Mouse (Mus musculus) intestine, embryonic 14.5 days (tissue): ENCODE results near the gene Atp6v1c2. TPM values are rescaled to one million over a fixed set of nuclear protein-coding genes. Genes with fewer than 3 reads are reported as not detected.
A peak's percentile ranks its signal among the peaks of the same experiment; 100 is the strongest.

ENCODE experiments used
- ATAC-seq: fragments of 200-750 bp; cut with Nextera tagmentation; replicated peaks from 2 replicates; pipeline ENCODE4 v1.8.0; 2017; ENCODE audit warnings: low read depth, moderate number of reproducible peaks, moderate TSS enrichment, moderate library complexity; ENCODE audit not compliant: low FRiP score, low TSS enrichment
- DNase-seq: peaks from one replicate; pipeline ENCODE4 v3.0.0-alpha.2; 2018; ENCODE audit warnings: low spot score
- H3K27ac ChIP-seq: fragments of 300-500 bp; sonication (generic); 2 replicates; pipeline ENCODE4 v1.5.1; 2014; ENCODE audit warnings: low read depth, mild to moderate bottlenecking, control low read depth
- H3K27me3 ChIP-seq: fragments of 300-500 bp; sonication (generic); replicated peaks from 2 replicates; pipeline ENCODE4 v1.6.1; 2014; ENCODE audit warnings: low read length, control low read depth; ENCODE audit not compliant: control insufficient read depth, insufficient read depth
- H3K36me3 ChIP-seq: fragments of 300-500 bp; sonication (generic); 2 replicates; pipeline ENCODE4 v1.6.1; 2014; ENCODE audit warnings: low read length, control low read depth; ENCODE audit not compliant: control insufficient read depth, insufficient read depth
- H3K4me1 ChIP-seq: fragments of 300-500 bp; sonication (generic); replicated peaks from 2 replicates; pipeline ENCODE4 v1.6.1; 2014; ENCODE audit warnings: low read length, control low read depth, mixed read lengths; ENCODE audit not compliant: control insufficient read depth, insufficient read depth
- H3K4me2 ChIP-seq: fragments of 300-500 bp; sonication (generic); 2 replicates; pipeline ENCODE4 v1.6.1; 2014; ENCODE audit warnings: low read length
- H3K4me3 ChIP-seq: fragments of 300-500 bp; sonication (generic); 2 replicates; pipeline ENCODE4 v1.5.1; 2014; ENCODE audit warnings: low read depth, low read length, control low read depth, mixed read lengths
- H3K9ac ChIP-seq: fragments of 300-500 bp; sonication (generic); 2 replicates; pipeline ENCODE4 v1.6.1; 2014; ENCODE audit warnings: mild to moderate bottlenecking, low read length
- H3K9me3 ChIP-seq: fragments of 300-500 bp; sonication (generic); 2 replicates; pipeline ENCODE4 v1.6.1; 2016; ENCODE audit warnings: low read length, control low read depth; ENCODE audit not compliant: control insufficient read depth
- WGBS: fragments of 180-500 bp; shearing (Covaris S2); extraction: QIAGEN DNeasy Blood & Tissue Kit; methylation state at CpG from one replicate; pipeline ENCODE4 v1.1.7; 2014; 5-methylcytosine and 5-hydroxymethylcytosine counted together
- polyA plus RNA-seq: library from polyadenylated mRNA; unstranded; fragments of >200 nt; fragmentation: Nextera tagmentation; extraction: Ambion mirVana; gene quantifications from 2 replicates; pipeline ENCODE4 v1.2.1, GENCODE M21; 2014

Gene Atp6v1c2
- polyA plus RNA-seq, 1 experiment from 2014 or later = 0.14 TPM

DNA sequence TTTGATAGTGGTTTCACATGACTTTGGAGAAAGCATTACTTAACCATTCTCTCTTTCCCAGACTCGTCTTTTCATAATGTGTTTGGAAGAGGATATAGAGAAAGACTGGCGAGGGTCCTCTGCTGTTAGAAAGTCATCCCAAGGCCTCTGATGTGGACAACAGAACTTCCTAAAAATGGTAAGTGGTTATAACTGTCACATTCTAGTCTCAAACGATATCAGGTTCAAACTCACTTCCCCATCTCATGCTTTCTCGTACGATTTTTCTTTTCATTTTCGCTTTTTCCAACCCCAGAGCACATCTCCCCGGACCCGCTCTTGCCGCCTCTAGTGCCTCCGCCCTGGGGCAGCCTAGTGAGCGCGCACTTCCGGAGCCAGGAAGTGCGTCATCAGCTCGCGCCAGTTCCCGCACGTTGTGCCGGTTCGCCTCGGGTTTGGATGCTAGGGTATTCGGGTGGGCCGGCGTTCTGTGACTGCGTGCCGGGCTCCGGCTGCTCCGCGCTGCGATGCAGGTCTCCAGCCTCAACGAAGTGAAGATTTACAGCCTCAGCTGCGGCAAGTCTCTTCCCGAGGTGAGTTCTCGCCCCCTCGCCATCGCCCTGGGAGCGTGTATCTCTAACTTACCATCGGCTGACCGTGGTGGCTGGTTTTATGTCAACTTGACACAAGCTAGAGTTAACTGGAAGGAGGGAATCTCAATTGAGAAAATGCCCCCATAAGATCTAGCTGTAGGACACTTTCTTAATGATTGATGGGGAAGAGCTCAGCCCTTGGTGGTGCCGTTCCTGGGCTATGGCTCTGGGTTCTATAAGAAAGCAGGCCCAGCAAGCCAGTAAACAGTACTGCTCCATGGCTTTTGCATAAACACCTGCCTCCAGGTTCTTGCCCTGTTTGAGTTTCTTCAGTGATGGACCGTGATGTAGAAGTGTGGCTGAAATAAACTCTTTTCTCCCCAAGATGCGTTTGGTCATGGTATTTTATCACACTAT lies 19.2 kb upstream of the Atp6v1c2 start, which contains the start of gene Nol10:
Gene Nol10 (plus strand): TSS at position 411 of the 989 bp plus-strand sequence.
- WGBS = under 1% methylated on average over 42 of the region's 42 CpGs

DNA sequence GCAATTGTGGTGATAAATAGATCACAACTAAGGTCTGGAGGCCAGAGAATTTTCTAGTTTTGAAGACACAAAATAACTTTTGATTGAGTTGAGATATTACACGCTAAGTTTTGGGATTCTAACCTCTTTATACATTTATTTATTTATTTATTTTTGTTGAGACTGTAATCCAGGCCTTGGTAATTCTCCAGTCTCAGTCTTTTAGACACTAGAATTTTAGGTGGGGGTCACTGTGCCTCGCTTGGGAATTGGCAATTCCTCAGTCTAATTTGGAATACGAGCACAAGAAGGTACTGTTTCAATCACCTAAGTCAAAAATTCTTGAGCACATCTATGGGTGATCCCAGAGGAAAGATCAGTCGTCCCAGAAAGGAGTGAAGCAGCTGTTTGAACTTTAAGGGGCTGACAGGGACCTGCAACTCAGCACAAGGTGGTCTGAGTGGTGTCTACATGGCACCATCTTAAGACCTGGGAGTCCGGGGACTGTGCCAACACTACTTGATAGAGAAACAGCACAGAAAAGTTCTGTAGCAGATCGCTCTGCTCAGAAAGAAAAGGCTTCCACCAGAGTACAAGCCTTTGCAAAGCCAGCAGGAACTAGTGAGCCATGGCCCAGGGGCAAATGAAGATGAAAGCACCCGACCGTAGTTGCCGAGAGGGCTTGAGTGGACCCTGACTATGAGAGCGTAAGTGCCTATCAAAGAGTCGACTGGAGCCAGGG lies 18.3 kb upstream of the Atp6v1c2 start:
- peak overlapping the region; percentile 96 for H3K4me2 ChIP-seq
- H3K4me3 ChIP-seq = peak overlapping the region; percentile 94
- peak overlapping the region; percentile 83 for H3K9ac ChIP-seq
- peak; percentile 73 for ATAC-seq
- H3K9me3 ChIP-seq = no peaks in the 10 kb centered on the region
- H3K36me3 ChIP-seq = peaks cover 18% of the 10 kb centered on the region
- H3K27me3 ChIP-seq = no peaks in the 10 kb centered on the region
- H3K27ac ChIP-seq = peak overlapping the region; percentile 51; the same call in 1 of the 2 replicates
- peak; percentile 71 for DNase-seq
- WGBS = 39% methylated on average over 11 of the region's 11 CpGs
- peaks cover 12% of the 10 kb centered on the region for H3K4me1 ChIP-seq

More for the DNA sequence above, 19.2 kb upstream of the Atp6v1c2 start, which contains the start of gene Nol10:
- peak; percentile 96 for ATAC-seq
- Histone ChIP-seq H3K27ac (peak within 1 kb of the TSS; percentile 51; the same call in 1 of the 2 replicates), H3K27me3 (no peaks in the 10 kb centered on the region), H3K9me3 (no peaks in the 10 kb centered on the region), H3K4me2 (peak within 1 kb of the TSS; percentile 96), H3K4me3 (peak within 1 kb of the TSS; percentile 94), H3K36me3 (peaks cover 27% of the 10 kb centered on the region), H3K9ac (peak within 1 kb of the TSS; percentile 83), H3K4me1 (peaks cover 12% of the 10 kb centered on the region)
- peak; percentile 96 for DNase-seq

DNA sequence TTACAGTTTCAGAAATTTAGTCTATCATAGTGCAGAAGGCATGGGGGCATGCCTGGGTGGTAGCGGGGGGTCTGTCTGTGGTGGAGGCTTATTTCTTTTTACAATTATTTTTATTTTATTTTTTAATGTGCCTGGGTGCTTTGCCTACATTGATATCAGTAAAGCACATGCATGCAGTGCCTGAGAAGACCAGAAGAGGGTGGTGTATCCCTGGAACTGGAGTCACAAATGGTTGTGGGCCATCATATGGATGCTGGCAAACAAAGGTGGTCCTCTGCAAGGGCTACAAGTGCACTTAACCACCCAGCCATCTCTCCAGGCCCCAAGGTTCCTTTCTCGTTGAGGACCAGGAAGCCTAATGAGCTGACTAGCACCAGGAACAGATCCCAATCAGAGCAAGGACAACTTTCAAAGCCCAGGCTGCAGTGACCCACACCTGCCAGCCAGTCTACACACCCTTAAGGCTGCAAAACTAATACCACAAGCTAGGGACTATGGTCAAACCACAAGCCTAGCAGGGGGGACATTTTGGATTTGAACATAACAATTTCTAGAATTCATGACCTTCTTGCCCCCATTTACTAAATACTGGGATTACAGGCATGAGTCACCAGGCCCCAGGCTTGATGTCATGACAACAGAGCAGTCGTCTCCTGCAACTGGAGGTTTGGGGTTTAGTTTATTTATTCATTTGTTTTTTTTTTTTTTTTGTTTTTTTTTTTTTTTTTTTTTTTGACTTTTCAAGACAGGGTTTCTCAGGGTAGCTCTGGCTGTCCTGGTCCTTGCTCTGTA lies 10.2 kb upstream of the Atp6v1c2 start:
- WGBS = 70% methylated on average over 3 of the region's 3 CpGs

DNA sequence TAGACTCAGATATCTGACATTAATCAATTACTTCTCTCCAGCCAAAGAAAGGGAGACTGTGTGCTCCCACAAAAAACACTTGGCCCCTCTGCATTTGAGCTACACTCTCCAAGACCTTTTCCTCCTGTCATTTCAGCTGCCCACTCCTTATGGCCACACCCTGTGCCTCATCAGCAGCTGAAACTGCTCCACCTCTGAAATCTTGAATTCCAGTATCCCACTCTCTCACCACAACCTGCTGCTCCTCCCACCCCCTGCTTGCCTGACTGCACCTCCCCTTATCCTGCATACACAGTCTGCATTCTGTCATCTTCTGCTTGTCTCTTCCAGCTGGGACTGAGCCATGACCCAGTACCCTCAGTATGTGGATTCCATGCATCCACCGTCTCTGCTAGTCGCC lies 9.2 kb upstream of the Atp6v1c2 start:
- H3K4me3 ChIP-seq = no peak overlapping the region
- WGBS = 70% methylated on average over 2 of the region's 2 CpGs
- no peaks in the 10 kb centered on the region for H3K27me3 ChIP-seq
- H3K27ac ChIP-seq = no peak overlapping the region
- no peak overlapping the region for H3K4me2 ChIP-seq
- no peak for ATAC-seq
- no peak overlapping the region for H3K9ac ChIP-seq
- no peak for DNase-seq
- no peaks in the 10 kb centered on the region for H3K4me1 ChIP-seq
- no peaks in the 10 kb centered on the region for H3K9me3 ChIP-seq
- H3K36me3 ChIP-seq = no peaks in the 10 kb centered on the region

More for the DNA sequence above, 10.2 kb upstream of the Atp6v1c2 start:
- ATAC-seq (no peak), DNase-seq (no peak)
- H3K4me1 ChIP-seq = no peaks in the 10 kb centered on the region
- no peaks in the 10 kb centered on the region for H3K27me3 ChIP-seq
- no peaks in the 10 kb centered on the region for H3K36me3 ChIP-seq
- H3K27ac ChIP-seq = no peak overlapping the region
- H3K4me2 ChIP-seq = no peak overlapping the region
- no peak overlapping the region for H3K4me3 ChIP-seq
- H3K9me3 ChIP-seq = no peaks in the 10 kb centered on the region
- H3K9ac ChIP-seq = no peak overlapping the region

DNA sequence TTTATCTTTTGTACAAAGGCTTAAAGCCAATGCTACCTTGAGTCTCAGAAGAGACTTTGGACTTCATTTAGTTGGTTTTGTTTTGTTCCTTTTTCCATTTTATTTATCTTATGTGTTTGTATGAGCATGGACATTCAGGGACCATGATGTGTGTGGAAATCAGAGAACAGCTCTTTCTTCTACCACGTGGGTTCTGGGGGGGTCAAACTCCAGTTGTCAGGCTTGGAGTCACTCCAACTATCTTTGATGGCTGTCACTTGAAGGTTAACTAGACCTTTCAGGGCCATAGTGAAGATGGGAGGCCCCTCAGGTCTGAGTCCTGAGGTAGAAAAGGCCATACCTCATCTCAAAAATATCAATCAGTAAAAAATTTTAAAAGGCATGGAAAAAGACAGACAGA lies 4.3 kb upstream of the Atp6v1c2 start:
- 35% methylated on average over 1 of the region's 1 CpGs for WGBS
- no peaks in the 10 kb centered on the region for H3K9me3 ChIP-seq
- DNase-seq (no peak), ATAC-seq (no peak)
- no peak overlapping the region for H3K4me3 ChIP-seq
- no peak overlapping the region for H3K4me2 ChIP-seq
- no peaks in the 10 kb centered on the region for H3K36me3 ChIP-seq
- no peaks in the 10 kb centered on the region for H3K4me1 ChIP-seq
- H3K27ac ChIP-seq = no peak overlapping the region
- no peak overlapping the region for H3K9ac ChIP-seq
- no peaks in the 10 kb centered on the region for H3K27me3 ChIP-seq

DNA sequence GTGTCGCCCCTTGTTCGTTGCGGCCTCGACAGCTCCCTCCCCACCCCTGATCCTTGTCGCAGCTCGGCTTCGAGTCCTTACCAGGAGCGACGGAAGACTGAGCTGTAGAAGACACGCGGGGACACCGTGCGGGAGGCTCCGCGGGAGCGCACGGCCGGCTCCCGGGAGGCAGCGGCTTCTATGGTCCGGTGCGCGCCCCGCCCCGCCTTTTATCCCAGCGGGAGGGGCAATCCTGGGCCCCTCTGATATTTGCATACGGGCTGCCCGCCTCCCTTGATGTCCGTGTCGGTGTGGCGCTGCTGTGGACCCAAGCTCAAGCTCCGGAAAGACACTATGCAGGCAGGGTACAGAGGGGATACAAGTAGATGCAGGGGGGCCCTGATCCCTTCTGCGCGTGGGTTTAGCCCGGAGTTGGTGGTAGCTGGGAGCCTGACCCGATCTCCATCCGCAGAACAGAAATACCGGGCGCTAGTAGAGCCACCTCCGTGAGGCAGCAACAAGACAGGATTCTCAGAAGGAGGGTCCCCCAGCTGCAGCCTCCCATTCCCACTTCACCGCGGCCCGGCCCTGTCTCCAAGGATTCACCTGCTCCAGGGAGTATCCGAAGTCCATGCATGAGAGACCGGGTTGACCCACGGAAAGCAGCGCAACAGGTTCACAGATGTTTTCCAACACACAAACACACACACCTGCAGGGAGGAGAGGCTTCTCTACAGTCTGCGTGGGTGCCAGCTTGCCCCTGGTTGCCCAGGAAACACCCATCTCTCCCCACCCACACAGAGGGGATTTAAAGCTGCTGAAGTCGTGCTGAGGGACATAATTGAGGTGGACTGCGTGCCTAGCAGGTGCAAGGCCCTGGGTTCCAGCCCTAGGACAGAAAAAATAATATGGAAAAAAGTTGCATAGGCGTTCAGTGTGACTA lies 4.3 kb downstream of the Atp6v1c2 start:
- H3K4me1 ChIP-seq = no peaks in the 10 kb centered on the region
- H3K9me3 ChIP-seq = no peaks in the 10 kb centered on the region
- H3K4me3 ChIP-seq = peak overlapping the region; percentile 42
- 0 out of 2 replicates have a peak overlapping the region, but pooled peaks have one; percentile 27 for H3K9ac ChIP-seq
- ATAC-seq (0 out of 2 replicates have a peak, but pooled peaks have one; percentile 55), DNase-seq (peak; percentile 59)
- peak overlapping the region; percentile 80 for H3K4me2 ChIP-seq
- no peak overlapping the region for H3K27ac ChIP-seq
- H3K27me3 ChIP-seq = peaks cover 35% of the 10 kb centered on the region
- WGBS = 5% methylated on average over 51 of the region's 51 CpGs
- H3K36me3 ChIP-seq = no peaks in the 10 kb centered on the region

DNA sequence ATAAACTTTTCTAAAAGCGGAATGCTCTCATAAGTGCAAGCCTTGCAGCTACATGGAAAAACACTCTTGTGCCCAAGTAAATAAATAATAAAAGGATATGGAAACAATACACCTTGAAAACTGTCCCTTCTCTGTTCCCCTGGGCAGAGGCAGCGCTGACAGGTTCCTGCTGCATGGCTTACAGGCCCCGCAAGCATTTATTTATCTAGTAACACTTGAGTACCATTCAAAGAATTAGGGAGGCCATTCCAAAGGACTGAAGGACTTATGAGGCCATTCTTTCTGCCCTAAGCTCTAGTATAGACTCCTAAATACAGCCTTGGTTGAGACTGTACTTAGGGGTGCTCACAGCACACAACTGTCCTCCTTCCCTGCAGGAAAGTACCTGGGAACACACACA lies 10.7 kb downstream of the Atp6v1c2 start:
- ATAC-seq (no peak), DNase-seq (no peak)
- Histone ChIP-seq H3K27ac (no peak overlapping the region), H3K9ac (no peak overlapping the region), H3K9me3 (no peaks in the 10 kb centered on the region), H3K4me2 (no peak overlapping the region), H3K4me1 (no peaks in the 10 kb centered on the region), H3K27me3 (peaks cover 13% of the 10 kb centered on the region), H3K36me3 (no peaks in the 10 kb centered on the region), H3K4me3 (no peak overlapping the region)
- WGBS = 75% methylated on average over 3 of the region's 3 CpGs
